23 mouse cellular contexts compared by ENCODE assay signal in genomic region chr14:33248741-33249140, GRCm38 (mm10). TPM values are rescaled to one million over a fixed set of nuclear protein-coding genes. Genes with fewer than 3 reads are reported as not detected.
DNase-seq lines count a peak whose midpoint lies in the region; ATAC-seq and TF ChIP-seq lines count a peak whose summit lies in the region.
"Had no signal": no experiment of that assay in that cellular context is flagged by ENCODE, and none has a peak within 500 bp of the region (broad histone marks: within the 10 kb centered on the region; RNA-seq: fewer than 3 reads in every experiment).

No protein-coding gene starts in this region.

- TF ChIP-seq CTCF in midbrain, postnatal 0 days (IDR thresholded peaks at IDR 0.05): no peak
- TF ChIP-seq CTCF in bone marrow macrophage, adult 2 months (IDR thresholded peaks at IDR 0.05; ENCODE audit: low read depth, low read length): no peak
- no peak for TF ChIP-seq CTCF in stomach, postnatal 0 days (IDR thresholded peaks at IDR 0.05; ENCODE audit: low read depth)

- H3K4me3 ChIP-seq in midbrain, embryonic 11.5 days (ENCODE audit: low read depth, low read length): no peak overlapping the region
- no peak overlapping the region for H3K4me3 ChIP-seq in midbrain, postnatal 0 days (ENCODE audit: low read depth, low read length)
- no peak overlapping the region for H3K4me3 ChIP-seq in bone marrow macrophage, adult 2 months (ENCODE audit: insufficient read depth, low read length)
- no peak overlapping the region for H3K4me3 ChIP-seq in macrophage (ENCODE audit: inconsistent target)
- H3K4me3 ChIP-seq in kidney, embryonic 15.5 days (replicated peaks): no peak overlapping the region
- H3K4me3 ChIP-seq in stomach, postnatal 0 days (ENCODE audit: low read depth, low read length): no peak overlapping the region
- H3K4me3 ChIP-seq: embryonic facial prominence, embryonic 10.5 days; embryonic facial prominence, embryonic 12.5 days; forebrain, embryonic 13.5 days; forebrain, embryonic 15.5 days had no signal

- no peaks in the 10 kb centered on the region for H3K36me3 ChIP-seq in midbrain, embryonic 11.5 days (ENCODE audit: control insufficient read depth, insufficient read depth, low read length)
- no peaks in the 10 kb centered on the region for H3K36me3 ChIP-seq in midbrain, postnatal 0 days (ENCODE audit: insufficient read depth, low read length)
- H3K36me3 ChIP-seq in macrophage (ENCODE audit: inconsistent target): no peaks in the 10 kb centered on the region; the same call in 1 of the 2 replicates
- H3K36me3 ChIP-seq in kidney, embryonic 15.5 days: no peaks in the 10 kb centered on the region
- H3K36me3 ChIP-seq in stomach, postnatal 0 days (ENCODE audit: control insufficient read depth, insufficient read depth, low read length): no peaks in the 10 kb centered on the region
- H3K36me3 ChIP-seq: embryonic facial prominence, embryonic 10.5 days; embryonic facial prominence, embryonic 12.5 days; forebrain, embryonic 15.5 days; G1E had no signal

- H3K9me3 ChIP-seq in midbrain, embryonic 11.5 days (ENCODE audit: control insufficient read depth, low read length): no peaks in the 10 kb centered on the region
- H3K9me3 ChIP-seq in midbrain, postnatal 0 days (ENCODE audit: low read length): no peaks in the 10 kb centered on the region
- H3K9me3 ChIP-seq in kidney, embryonic 15.5 days (replicated peaks): no peaks in the 10 kb centered on the region
- H3K9me3 ChIP-seq in stomach, postnatal 0 days (ENCODE audit: control insufficient read depth, low read length): no peaks in the 10 kb centered on the region
- H3K9me3 ChIP-seq: embryonic facial prominence, embryonic 10.5 days; embryonic facial prominence, embryonic 12.5 days; forebrain, embryonic 13.5 days; forebrain, embryonic 15.5 days had no signal

- no peak for ATAC-seq in midbrain, embryonic 11.5 days (ENCODE audit: low FRiP score)
- no peak for ATAC-seq in midbrain, postnatal 0 days (ENCODE audit: low FRiP score)
- no peak for ATAC-seq in kidney, embryonic 15.5 days (replicated peaks; ENCODE audit: low FRiP score)
- no peak for ATAC-seq in stomach, postnatal 0 days (ENCODE audit: low FRiP score, low TSS enrichment)
- ATAC-seq: CD4-positive, CD25-positive, alpha-beta regulatory T cell, adult 4 months; forebrain, embryonic 13.5 days; forebrain, embryonic 15.5 days; forebrain, postnatal 0 days; Patski had no signal

- H3K79me2 ChIP-seq in macrophage (ENCODE audit: inconsistent target): peaks cover 76% of the 10 kb centered on the region

- DNase-seq in midbrain, embryonic 11.5 days (ENCODE audit: low spot score, missing footprints): peak; percentile 51
- DNase-seq in midbrain, postnatal 0 days (ENCODE audit: low spot score): no peak
- no peak for DNase-seq in stomach, postnatal 0 days (ENCODE audit: low spot score)
- no peak for DNase-seq in T-cell, adult 2 months (ENCODE audit: low spot score)
- DNase-seq: adrenal gland, adult 2 months; adrenal gland, postnatal 14 days; adrenal gland, postnatal 36 days; cerebellum, adult 11-12 months; cerebellum, adult 2 months; cerebellum, adult 9-10 months; cerebellum, postnatal 10 days; cerebellum, postnatal 25 days; forebrain, postnatal 0 days had no signal

- no peak overlapping the region for H3K9ac ChIP-seq in midbrain, embryonic 11.5 days (ENCODE audit: low read length)
- no peak overlapping the region for H3K9ac ChIP-seq in midbrain, postnatal 0 days (replicated peaks; ENCODE audit: low read length, poor library complexity, severe bottlenecking)
- no peak overlapping the region for H3K9ac ChIP-seq in kidney, embryonic 15.5 days
- no peak overlapping the region for H3K9ac ChIP-seq in stomach, postnatal 0 days (ENCODE audit: low read length)
- H3K9ac ChIP-seq: embryonic facial prominence, embryonic 12.5 days; forebrain, embryonic 13.5 days; forebrain, embryonic 15.5 days; forebrain, postnatal 0 days had no signal

- TF ChIP-seq EP300 in stomach, postnatal 0 days (optimal IDR thresholded peaks at IDR 0.05): no peak

- peaks cover 9% of the 10 kb centered on the region; the same call in 1 of the 2 replicates for H3K27me3 ChIP-seq in midbrain, embryonic 11.5 days (ENCODE audit: control insufficient read depth, insufficient read depth, low read length)
- 0 out of 2 replicates have a peak, but pooled peaks cover 4% of the 10 kb centered on the region for H3K27me3 ChIP-seq in midbrain, postnatal 0 days (ENCODE audit: insufficient read depth, low read length)
- H3K27me3 ChIP-seq in kidney, embryonic 15.5 days: peaks cover 19% of the 10 kb centered on the region
- no peaks in the 10 kb centered on the region for H3K27me3 ChIP-seq in stomach, postnatal 0 days (ENCODE audit: control insufficient read depth, insufficient read depth, low read length)
- H3K27me3 ChIP-seq: Patski had no signal

- H3K4me2 ChIP-seq in midbrain, embryonic 11.5 days: no peak overlapping the region
- H3K4me2 ChIP-seq in midbrain, postnatal 0 days (ENCODE audit: low read depth, low read length, poor library complexity, severe bottlenecking): no peak overlapping the region
- no peak overlapping the region for H3K4me2 ChIP-seq in kidney, embryonic 15.5 days
- H3K4me2 ChIP-seq in stomach, postnatal 0 days (replicated peaks; ENCODE audit: low read depth): no peak overlapping the region
- H3K4me2 ChIP-seq: embryonic facial prominence, embryonic 12.5 days; forebrain, embryonic 13.5 days; forebrain, embryonic 15.5 days had no signal

- H3K27ac ChIP-seq in midbrain, embryonic 11.5 days (ENCODE audit: low read depth, low read length): no peak overlapping the region
- no peak overlapping the region for H3K27ac ChIP-seq in midbrain, postnatal 0 days (ENCODE audit: low read depth, low read length)
- H3K27ac ChIP-seq in bone marrow macrophage, adult 2 months (ENCODE audit: insufficient read depth, low read depth, low read length): peak overlapping the region; percentile 91
- H3K27ac ChIP-seq in macrophage: peak overlapping the region; percentile 100
- H3K27ac ChIP-seq in kidney, embryonic 15.5 days: no peak overlapping the region
- H3K27ac ChIP-seq in stomach, postnatal 0 days (replicated peaks): no peak overlapping the region
- H3K27ac ChIP-seq: embryonic facial prominence, embryonic 10.5 days; embryonic facial prominence, embryonic 12.5 days; forebrain, embryonic 13.5 days; forebrain, embryonic 15.5 days had no signal

- 82% methylated on average over 5 of the region's 5 CpGs for WGBS in midbrain, embryonic 11.5 days
- 84% methylated on average over 5 of the region's 5 CpGs for WGBS in midbrain, postnatal 0 days
- WGBS in macrophage (ENCODE audit: missing documents): 85% methylated on average over 5 of the region's 5 CpGs
- 83% methylated on average over 5 of the region's 5 CpGs for WGBS in kidney, embryonic 15.5 days
- WGBS in stomach, postnatal 0 days: 86% methylated on average over 5 of the region's 5 CpGs

- no peak for TF ChIP-seq POLR2A in bone marrow macrophage, adult 2 months (IDR thresholded peaks at IDR 0.05; ENCODE audit: borderline replicate concordance, low read depth, low read length)

- H3K4me1 ChIP-seq in midbrain, embryonic 11.5 days (ENCODE audit: control insufficient read depth, insufficient read depth, low read length): 0 out of 2 replicates have a peak, but pooled peaks cover 10% of the 10 kb centered on the region
- peaks cover 11% of the 10 kb centered on the region; the same call in 1 of the 2 replicates for H3K4me1 ChIP-seq in midbrain, postnatal 0 days (ENCODE audit: insufficient read depth, low read length)
- H3K4me1 ChIP-seq in bone marrow macrophage, adult 2 months (ENCODE audit: control insufficient read depth, insufficient read depth, low read length): peaks cover 69% of the 10 kb centered on the region
- H3K4me1 ChIP-seq in kidney, embryonic 15.5 days: peaks cover 15% of the 10 kb centered on the region
- peaks cover 4% of the 10 kb centered on the region; the same call in 1 of the 2 replicates for H3K4me1 ChIP-seq in stomach, postnatal 0 days (replicated peaks; ENCODE audit: control insufficient read depth, insufficient read depth)

RNA-seq across cellular contexts. Expression of gene Arhgap22, which starts 34.9 kb away (rescaled TPM):
- 1.1 and 1.5 TPM in 2 replicates for polyA plus RNA-seq in midbrain, embryonic 11.5 days (2014; fragmentation: Nextera tagmentation; extraction: Ambion mirVana)
- total RNA-seq in midbrain, postnatal 0 days (2014; rRNA removed): 4.2 and 5.7 TPM in 2 replicates
- polyA plus RNA-seq in midbrain, postnatal 0 days (2015; fragmentation: Nextera tagmentation; extraction: Ambion mirVana): 3.4 and 4.3 TPM in 2 replicates
- polyA plus RNA-seq in bone marrow macrophage, adult 2 months (2012; ENCODE audit: insufficient read depth, insufficient read length, missing spikeins): 39.5 and 39.6 TPM in 2 replicates
- total RNA-seq in macrophage (2018; cell fraction: chromatin; rRNA removed): 100 to 1,000 TPM in 21 of 26 experiments, 10 to 100 TPM in 5; 39.9 to 474 (median 134) TPM
- total RNA-seq in macrophage (2018; cell fraction: cytosol; rRNA removed): 10 to 100 TPM; 12.0 to 97.5 (median 24.2) TPM
- total RNA-seq in macrophage (2018; cell fraction: nucleus; rRNA removed): 100 to 1,000 TPM in 13 of 26 experiments, 10 to 100 TPM in 13; 40.8 to 312 (median 99.3) TPM
- 16.5 to 44.1 TPM (median 21.1 TPM) in 3 replicates for polyA plus RNA-seq in macrophage (2018)
- polyA plus RNA-seq in kidney, embryonic 15.5 days (2015; fragmentation: Nextera tagmentation; extraction: Ambion mirVana): 3.5 and 4.1 TPM in 2 replicates
- polyA plus RNA-seq in stomach, postnatal 0 days (2015; fragmentation: Nextera tagmentation; extraction: Ambion mirVana): 6.5 TPM in 2 replicates
- polyA plus RNA-seq: CD4-positive, CD25-positive, alpha-beta regulatory T cell, adult 4 months; G1E had no signal

Comparison
In these comparisons a context has a peak if more than half of its experiments do, and no peak if none do; other contexts are left out.
1. H3K27ac ChIP-seq: peak in bone marrow macrophage, adult 2 months (single experiment) and macrophage (single experiment); none in midbrain, embryonic 11.5 days (single experiment), midbrain, postnatal 0 days (single experiment), kidney, embryonic 15.5 days (single experiment) and stomach, postnatal 0 days (single experiment).